Mouse (Mus musculus) spleen, adult 2 months (tissue): ENCODE measurements around the gene Myrip. TPM values are rescaled to one million over a fixed set of nuclear protein-coding genes. Genes with fewer than 3 reads are reported as not detected.
"Not testable (repeated sequence)": the region's sequence is repeated elsewhere in the genome, so short reads cannot be mapped to it uniquely, and the experiment has no call there.

ENCODE experiments used
- DNase-seq, 2 experiments: peaks; one replicate each; pipeline versions ENCODE4 v3.0.0 to v3.0.0-alpha.2; 2012 to 2021; ENCODE audit warnings: low spot score in 2 of 2, low read depth in 1 of 2
- H3K27ac ChIP-seq: fragments of 200-500 bp; 2 replicates; pipeline ENCODE4 v1.5.1; 2012; ENCODE audit warnings: low read length, inconsistent platforms; ENCODE audit not compliant: insufficient read depth
- H3K27me3 ChIP-seq: fragments of 200-500 bp; 2 replicates; pipeline ENCODE4 v1.6.1; 2012; ENCODE audit warnings: mild to moderate bottlenecking, moderate library complexity, low read length, inconsistent platforms; ENCODE audit not compliant: control insufficient read depth, insufficient read depth
- H3K36me3 ChIP-seq: fragments of 200-500 bp; 2 replicates; pipeline ENCODE4 v1.6.1; 2012; ENCODE audit warnings: mild to moderate bottlenecking, low read length, inconsistent platforms; ENCODE audit not compliant: control insufficient read depth, insufficient read depth
- H3K4me1 ChIP-seq: fragments of 200-500 bp; 2 replicates; pipeline ENCODE4 v1.6.1; 2011; ENCODE audit warnings: inconsistent platforms; ENCODE audit not compliant: control insufficient read depth, insufficient read depth, insufficient read length
- H3K4me3 ChIP-seq: fragments of 200-500 bp; 2 replicates; pipeline ENCODE4 v1.5.1; 2011; ENCODE audit warnings: mild to moderate bottlenecking, inconsistent platforms; ENCODE audit not compliant: insufficient read depth, insufficient read length; ENCODE audit errors: extremely low read depth
- CTCF ChIP-seq: fragments of 200-500 bp; IDR thresholded peaks from 2 replicates; pipeline ENCODE4 v1.5.1; 2011; ENCODE audit warnings: mild to moderate bottlenecking, inconsistent platforms; ENCODE audit not compliant: insufficient read depth, insufficient read length, insufficient replicate concordance; ENCODE audit errors: extremely low read depth
- POLR2A ChIP-seq: fragments of 200-500 bp; IDR thresholded peaks from 2 replicates; pipeline ENCODE4 v1.6.1; 2011; ENCODE audit warnings: low read depth, low read length, inconsistent platforms
- WGBS: fragments of 180-500 bp; shearing (Covaris S2); methylation state at CpG from one replicate; pipeline ENCODE4 v1.1.7; 2018; 5-methylcytosine and 5-hydroxymethylcytosine counted together
- polyA plus RNA-seq: library from polyadenylated mRNA; depleted of rRNA; stranded (reverse); fragments of >200 nt; gene quantifications from 2 replicates; pipeline ENCODE4 v1.2.3, GENCODE M21; 2012

Myrip gene
- polyA plus RNA-seq, 1 experiment, result 0.13 TPM

DNA sequence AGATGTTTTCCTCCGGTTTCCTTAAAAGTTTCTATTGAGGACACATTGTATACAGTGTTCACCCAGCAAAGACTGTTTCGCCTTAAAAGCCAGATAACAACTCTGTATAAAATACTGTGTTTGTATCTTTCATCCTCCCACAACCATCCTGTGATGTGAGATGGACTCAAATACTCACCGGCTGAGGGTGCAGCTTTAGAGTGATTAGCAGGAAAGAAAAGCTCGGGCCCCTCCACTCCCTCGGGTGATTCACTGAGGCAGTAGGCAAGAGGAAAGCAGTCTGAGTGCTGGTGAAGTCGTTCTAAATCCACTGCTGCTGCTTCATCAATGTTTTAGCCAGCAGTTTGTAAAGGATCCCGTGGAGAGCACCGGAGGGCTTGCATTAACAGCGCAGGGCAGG is 93.9 kb downstream of the Myrip start:
- WGBS, result 50% methylated on average over 9 of the region's 9 CpGs
- Histone ChIP-seq H3K27ac (no peak overlapping the region), H3K27me3 (no peaks in the 10 kb centered on the region), H3K36me3 (no peaks in the 10 kb centered on the region), H3K4me3 (no peak overlapping the region), H3K4me1 (no peaks in the 10 kb centered on the region)
- TF ChIP-seq POLR2A, result no peak
- TF ChIP-seq CTCF, result no peak
- DNase-seq, result no peak

- TF ChIP-seq POLR2A (no peak), CTCF (no peak)
- Histone ChIP-seq H3K36me3 (no peaks in the 10 kb centered on the region), H3K27ac (no peak overlapping the region), H3K27me3 (no peaks in the 10 kb centered on the region), H3K4me3 (no peak overlapping the region), H3K4me1 (no peaks in the 10 kb centered on the region)
- DNase-seq, result no peak
- 88% methylated on average over 7 of the region's 7 CpGs for WGBS
These were observed 95.4 kb downstream of the Myrip start for GRCm38 (mm10) chr9:120396579-120397185.

- Histone ChIP-seq H3K27me3 (no peaks in the 10 kb centered on the region), H3K27ac (no peak overlapping the region), H3K4me1 (no peaks in the 10 kb centered on the region), H3K4me3 (no peak overlapping the region), H3K36me3 (no peaks in the 10 kb centered on the region)
- 82% methylated on average over 8 of the region's 8 CpGs for WGBS
- TF ChIP-seq POLR2A (no peak), CTCF (no peak)
- DNase-seq, result no peak
These were observed 97.0 kb downstream of the Myrip start for GRCm38 (mm10) chr9:120398289-120398688.

GRCm38 (mm10) chr9:120399537-120399936 is 98.2 kb downstream of the Myrip start:
- H3K27me3 ChIP-seq, result not testable (repeated sequence)

GRCm38 (mm10) chr9:120402368-120402767 is 101.1 kb downstream of the Myrip start:
- no peak overlapping the region for H3K27ac ChIP-seq
- TF ChIP-seq POLR2A (no peak), CTCF (no peak)
- no peaks in the 10 kb centered on the region for H3K4me1 ChIP-seq
- no peaks in the 10 kb centered on the region for H3K36me3 ChIP-seq
- no peak overlapping the region for H3K4me3 ChIP-seq
- H3K27me3 ChIP-seq, result no peaks in the 10 kb centered on the region
- DNase-seq, result no peak
- 86% methylated on average over 3 of the region's 3 CpGs for WGBS

More at GRCm38 (mm10) chr9:120399537-120399936, 98.2 kb downstream of the Myrip start:
- not testable (repeated sequence) for DNase-seq, H3K4me1 ChIP-seq, H3K36me3 ChIP-seq, H3K4me3 ChIP-seq, H3K27ac ChIP-seq
- WGBS, result 77% methylated on average over 2 of the region's 2 CpGs

DNA sequence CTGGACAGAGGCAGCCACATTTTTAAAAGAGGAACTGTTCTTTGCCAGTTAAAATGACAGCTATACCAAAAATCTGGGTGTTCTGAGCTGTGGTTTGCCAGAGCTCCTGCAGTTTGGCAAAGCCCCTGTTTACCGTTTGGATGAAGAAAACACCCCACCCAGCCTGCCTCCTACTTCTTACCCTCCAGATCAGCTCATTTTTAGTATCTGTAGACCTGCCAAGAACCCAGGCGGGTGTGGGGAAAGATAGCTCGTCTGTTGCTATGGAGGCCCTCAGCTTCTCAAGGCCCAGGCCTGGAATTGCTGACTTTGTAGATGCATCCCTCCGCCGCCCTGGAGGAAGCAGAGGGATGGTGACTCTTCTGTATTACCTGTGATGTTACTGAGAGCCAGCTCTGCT is 102.3 kb downstream of the Myrip start:
- DNase-seq, result no peak

DNA sequence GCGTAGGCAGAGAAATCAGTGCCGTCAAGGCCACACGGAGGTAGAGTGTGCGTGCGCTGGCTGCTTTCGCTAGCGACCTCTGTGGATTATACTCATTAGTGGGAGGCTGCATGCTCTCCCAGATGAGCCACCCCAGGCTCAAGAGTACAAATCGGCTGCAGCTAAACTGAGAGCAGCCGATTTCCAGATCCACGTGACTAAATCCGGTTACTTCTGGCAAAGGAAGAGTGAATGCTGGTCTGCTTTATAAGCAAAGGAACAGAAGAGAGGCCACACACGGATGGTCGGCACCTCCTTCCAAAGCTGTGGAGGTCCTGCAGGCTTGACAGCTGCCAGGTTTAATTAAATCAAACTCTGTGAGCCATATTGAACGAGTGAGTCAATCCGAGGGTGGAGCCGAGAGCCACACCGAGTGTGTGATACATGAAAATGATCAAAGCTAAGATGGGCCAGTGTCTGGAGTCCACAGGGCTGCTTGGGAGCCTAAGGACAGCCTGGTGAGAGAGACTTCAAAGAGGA is 108.4 kb downstream of the Myrip start:
- no peak overlapping the region for H3K4me3 ChIP-seq
- TF ChIP-seq CTCF, result no peak
- no peak for TF ChIP-seq POLR2A
- DNase-seq, result no peak
- H3K36me3 ChIP-seq, result no peaks in the 10 kb centered on the region
- no peaks in the 10 kb centered on the region for H3K27me3 ChIP-seq
- no peaks in the 10 kb centered on the region for H3K4me1 ChIP-seq
- no peak overlapping the region for H3K27ac ChIP-seq
- 83% methylated on average over 17 of the region's 17 CpGs for WGBS

More for the DNA sequence above, 102.3 kb downstream of the Myrip start:
- Histone ChIP-seq H3K4me3 (no peak overlapping the region), H3K27me3 (no peaks in the 10 kb centered on the region), H3K36me3 (no peaks in the 10 kb centered on the region), H3K27ac (no peak overlapping the region), H3K4me1 (no peaks in the 10 kb centered on the region)
- no peak for TF ChIP-seq POLR2A
- no peak for TF ChIP-seq CTCF
- 63% methylated on average over 5 of the region's 5 CpGs for WGBS
